Mouse (Mus musculus): ENCODE measurements at regions not wholly inside any gene's neighbourhood (a gene's known extent, or its start where the extent isn't known, plus 50 kb on each side); places are given as distances from the start of the nearest gene placed in this dataset.

GRCm38 (mm10) chr19:60325112-60325511 lies 98.6 kb upstream of the Fam204a start:
- TF ChIP-seq POLR2A (IDR thresholded peaks at IDR 0.05; ENCODE audit: insufficient read depth, low read length) (no peak), CTCF (IDR thresholded peaks at IDR 0.05; ENCODE audit: low read depth, low read length) (no peak), EP300 (IDR thresholded peaks at IDR 0.05; ENCODE audit: insufficient read depth, low read depth, low read length) (no peak)
